Mouse (Mus musculus) brain, embryonic 14.5 days (tissue): ENCODE results near the gene Sgms2.

Experiments used
- CTCF ChIP-seq: fragments of 200-500 bp; IDR thresholded peaks from 2 replicates; pipeline ENCODE4 v1.5.1; 2012; ENCODE audit warnings: inconsistent platforms, mild to moderate bottlenecking, moderate library complexity, borderline replicate concordance; ENCODE audit not compliant: insufficient read depth, insufficient read length; ENCODE audit errors: extremely low read depth
- POLR2A ChIP-seq: fragments of 200-500 bp; IDR thresholded peaks from 2 replicates; pipeline ENCODE4 v1.6.1; 2012; ENCODE audit warnings: mild to moderate bottlenecking, inconsistent platforms, borderline replicate concordance; ENCODE audit not compliant: poor library complexity, insufficient read depth, insufficient read length, severe bottlenecking; ENCODE audit errors: extremely low read depth

DNA sequence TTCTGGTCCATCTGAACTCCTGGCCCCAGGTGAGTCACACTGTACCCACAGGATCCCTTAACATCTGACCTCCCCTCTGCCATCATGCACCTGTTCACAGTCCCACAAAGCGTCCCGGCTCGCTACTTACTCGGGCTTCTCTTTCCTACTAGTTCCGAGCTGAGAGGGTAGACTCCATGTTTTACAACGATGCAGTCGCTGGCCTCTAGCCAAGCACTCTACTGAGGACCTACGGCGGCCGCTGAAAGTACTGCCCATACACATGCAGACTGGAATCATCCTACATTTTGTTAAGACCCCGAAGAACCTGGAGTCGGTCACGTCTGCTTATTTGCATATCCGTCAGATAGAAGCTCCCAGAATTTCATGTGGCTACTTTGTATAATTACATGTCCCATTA is 127.6 kb downstream of the Sgms2 start:
- no peak for TF ChIP-seq CTCF
- TF ChIP-seq POLR2A, result no peak
